Mouse (Mus musculus) adrenal gland (tissue): ENCODE data around the gene Lmf1.

Source experiments
- intact Hi-C: fragments of 180-260 bp; cut with DNase I; formaldehyde crosslinking; loops from one replicate; pipeline ENCODE4 v1.15.1; 2025

Gene Lmf1

DNA sequence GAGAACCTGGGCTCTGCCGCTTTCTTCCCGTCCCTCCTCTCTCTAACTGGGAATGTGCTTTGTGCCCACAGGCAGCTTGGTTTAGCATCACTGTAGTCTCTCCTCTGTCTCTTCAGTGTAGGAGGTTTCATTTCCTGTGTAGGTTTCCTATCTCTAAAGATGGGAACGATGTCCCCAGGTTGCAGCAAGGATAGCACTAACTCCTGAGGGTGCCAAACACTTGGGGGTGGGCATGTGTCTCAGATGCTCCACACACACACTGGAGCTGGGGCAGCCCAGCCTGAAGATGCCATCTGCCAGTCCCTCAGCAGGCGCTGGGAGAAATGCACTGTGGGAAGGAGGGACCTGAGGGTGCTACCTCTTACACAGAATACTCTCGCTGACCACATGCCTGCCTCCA, 56.9 kb downstream of the Lmf1 start:
- intact Hi-C loops = no loop called here

GRCm38 (mm10) chr17:25637986-25638385, 59.1 kb downstream of the Lmf1 start:
- intact Hi-C loops = no loop called here

DNA sequence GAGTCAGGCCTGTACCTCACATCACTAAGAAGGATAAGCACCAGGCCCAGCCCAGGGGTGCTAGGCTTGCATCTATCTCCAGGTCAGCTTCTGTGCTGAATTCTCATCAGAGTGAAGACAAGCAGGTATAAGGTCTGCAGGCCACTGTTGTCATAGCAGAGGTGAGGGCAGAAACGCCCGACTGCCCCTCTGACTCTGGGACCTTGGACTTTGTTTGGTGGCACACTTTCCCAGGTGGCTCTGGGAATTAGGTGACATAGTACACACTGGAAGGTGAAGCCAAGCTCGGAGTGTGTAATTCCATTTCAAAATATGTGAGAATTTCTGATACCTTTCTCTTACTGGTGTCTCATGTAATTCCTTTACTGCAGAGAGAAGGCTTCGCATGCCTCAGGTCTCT, 59.6 kb downstream of the Lmf1 start:
- intact Hi-C loops = no loop called here

DNA sequence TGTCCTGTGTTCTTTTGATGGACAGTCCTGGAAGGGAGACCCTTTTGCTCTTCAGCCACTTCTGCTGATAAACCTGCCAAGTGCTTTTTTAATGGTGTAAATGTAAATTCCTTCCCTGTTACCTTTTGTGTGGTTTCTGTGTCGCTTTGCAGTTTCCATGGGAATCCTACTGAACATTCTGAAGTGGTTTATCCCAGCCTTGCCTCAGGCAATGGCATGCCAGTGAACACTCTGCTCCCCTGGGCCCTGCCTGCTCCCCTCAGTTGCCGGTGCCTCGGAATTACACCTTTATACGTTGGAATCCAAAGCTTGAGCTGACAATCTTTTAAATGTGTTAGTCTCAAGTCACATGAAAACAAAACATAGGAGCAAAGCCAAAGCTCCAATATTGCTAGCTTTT, 62.1 kb downstream of the Lmf1 start:
- intact Hi-C loops = no loop called here

- intact Hi-C loops = no loop called here
These were observed 63.1 kb downstream of the Lmf1 start for GRCm38 (mm10) chr17:25642032-25642431.

- intact Hi-C loops = no loop called here
These were observed 64.8 kb downstream of the Lmf1 start for GRCm38 (mm10) chr17:25643517-25644294.

DNA sequence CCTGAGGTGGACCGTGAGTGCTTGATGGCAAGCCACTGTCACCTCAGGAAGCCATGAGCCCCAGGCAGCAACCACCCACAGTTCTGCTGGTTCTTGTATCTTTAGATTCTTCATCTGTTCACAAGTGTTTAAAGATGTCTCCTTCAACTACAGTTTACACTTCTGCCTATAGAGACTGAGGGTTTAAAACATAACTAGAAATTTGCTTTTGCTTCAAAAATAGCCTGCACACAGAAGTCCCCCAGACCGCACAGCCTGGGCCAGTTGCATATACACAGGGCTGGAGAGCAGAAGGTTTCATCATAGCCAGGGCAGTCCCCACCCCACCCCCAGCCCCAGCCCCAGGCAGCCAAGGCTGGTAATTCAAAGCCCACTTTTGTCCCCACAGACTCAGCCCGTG, 65.9 kb downstream of the Lmf1 start:
- intact Hi-C loops = no loop called here

GRCm38 (mm10) chr17:25645661-25646060, 66.8 kb downstream of the Lmf1 start:
- intact Hi-C loops = no loop called here

DNA sequence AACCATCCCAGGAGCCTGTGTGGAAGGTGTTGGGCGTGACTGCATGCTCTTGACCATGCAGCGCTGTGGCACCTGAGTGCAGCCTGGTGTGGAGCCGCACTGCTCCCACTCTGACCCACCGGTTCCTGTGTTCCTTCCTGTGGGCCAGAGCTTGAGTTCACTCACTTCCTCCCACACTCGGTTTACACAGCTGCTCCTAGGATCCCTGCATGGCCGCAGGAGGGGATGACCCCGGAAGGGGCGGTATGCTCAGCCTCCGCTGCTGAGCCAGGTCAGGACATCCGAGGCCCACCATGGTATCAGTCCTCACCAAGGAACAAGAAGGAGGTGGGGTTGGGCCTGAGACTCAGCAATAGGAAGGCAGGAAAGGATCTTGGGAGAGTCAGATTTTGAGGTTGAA, 69.0 kb downstream of the Lmf1 start:
- intact Hi-C loops = no loop called here

DNA sequence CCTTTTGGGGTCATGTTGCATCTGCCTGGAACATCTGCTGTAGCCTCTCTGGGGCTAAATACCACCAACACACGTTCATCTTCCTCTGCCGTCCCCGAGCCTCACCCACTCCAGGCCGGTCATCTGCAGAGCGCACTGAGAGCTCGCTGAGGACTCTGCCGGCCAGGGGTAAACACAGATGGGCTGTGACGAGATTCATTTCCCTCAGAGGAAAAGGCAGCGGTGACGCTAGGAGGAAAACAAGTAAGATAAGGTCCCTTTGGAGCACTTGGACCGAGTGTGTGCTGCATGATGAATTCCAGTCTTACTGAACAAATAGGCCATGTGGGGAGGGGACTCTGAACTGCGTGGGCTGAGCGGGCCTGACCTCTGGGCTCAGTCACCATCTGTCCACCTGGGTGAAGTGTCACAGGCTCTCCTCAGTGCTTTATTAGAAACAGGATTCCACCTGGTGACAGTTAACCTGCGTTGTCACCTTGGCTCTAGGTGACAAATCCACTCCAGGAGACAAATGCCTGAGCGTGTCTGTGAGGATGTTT, 69.9 kb downstream of the Lmf1 start:
- intact Hi-C loops = no loop called here

- intact Hi-C loops = no loop called here
These were observed 71.8 kb downstream of the Lmf1 start for GRCm38 (mm10) chr17:25650726-25651125.

DNA sequence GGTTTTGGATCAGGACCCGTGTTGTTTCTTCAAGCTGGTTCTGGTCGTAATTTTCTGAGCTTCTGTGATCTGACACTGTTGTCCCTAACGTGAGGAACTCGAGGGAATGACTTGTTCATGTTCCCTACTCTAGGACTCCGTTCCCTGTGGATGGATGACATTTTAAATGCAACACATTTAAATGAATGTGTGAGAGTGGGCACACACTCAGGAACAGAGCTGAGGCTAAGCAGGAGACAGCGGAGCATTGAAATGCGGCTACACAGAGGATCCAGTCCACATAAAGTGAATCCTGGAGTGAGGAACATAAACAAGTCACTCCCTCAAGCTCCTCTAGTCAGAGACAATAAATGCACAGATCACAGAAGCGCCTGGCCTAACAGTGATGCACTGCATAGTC, 73.4 kb downstream of the Lmf1 start:
- intact Hi-C loops = no loop called here

DNA sequence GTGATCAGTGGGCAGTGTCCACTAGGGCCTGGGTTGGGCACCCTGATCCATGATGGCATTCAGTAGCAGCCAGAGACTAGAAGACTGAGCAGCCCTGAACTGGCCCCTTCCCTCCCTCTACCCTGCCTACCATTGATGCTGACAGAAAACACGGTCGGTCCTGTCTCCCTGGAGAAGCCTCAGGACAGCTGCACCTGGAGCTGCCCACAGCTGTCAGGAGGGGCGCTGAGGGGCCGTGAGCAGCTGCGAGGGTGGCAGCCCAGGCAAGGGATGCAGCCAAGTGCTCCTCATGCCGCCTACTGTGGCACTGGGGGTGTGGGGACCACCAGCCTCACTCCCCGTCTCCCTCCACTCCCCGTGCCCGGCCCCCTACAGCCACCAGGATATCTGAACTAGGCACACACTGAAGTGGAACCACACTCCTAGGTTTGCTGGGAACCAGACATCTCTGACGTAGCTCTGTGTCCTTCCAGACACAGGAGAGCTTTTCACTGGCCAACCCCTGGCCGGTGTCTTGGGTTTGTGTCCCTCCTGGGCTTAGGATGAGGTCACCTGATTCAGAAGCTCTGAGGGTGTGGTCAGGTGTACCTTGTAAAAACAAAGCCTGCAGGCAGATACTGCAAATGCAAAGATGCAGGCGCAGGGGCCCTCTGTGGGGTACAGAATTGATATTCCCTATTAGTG, 77.4 kb downstream of the Lmf1 start:
- intact Hi-C loops = no loop called here

GRCm38 (mm10) chr17:25656826-25657189, 77.9 kb downstream of the Lmf1 start:
- intact Hi-C loops = no loop called here

DNA sequence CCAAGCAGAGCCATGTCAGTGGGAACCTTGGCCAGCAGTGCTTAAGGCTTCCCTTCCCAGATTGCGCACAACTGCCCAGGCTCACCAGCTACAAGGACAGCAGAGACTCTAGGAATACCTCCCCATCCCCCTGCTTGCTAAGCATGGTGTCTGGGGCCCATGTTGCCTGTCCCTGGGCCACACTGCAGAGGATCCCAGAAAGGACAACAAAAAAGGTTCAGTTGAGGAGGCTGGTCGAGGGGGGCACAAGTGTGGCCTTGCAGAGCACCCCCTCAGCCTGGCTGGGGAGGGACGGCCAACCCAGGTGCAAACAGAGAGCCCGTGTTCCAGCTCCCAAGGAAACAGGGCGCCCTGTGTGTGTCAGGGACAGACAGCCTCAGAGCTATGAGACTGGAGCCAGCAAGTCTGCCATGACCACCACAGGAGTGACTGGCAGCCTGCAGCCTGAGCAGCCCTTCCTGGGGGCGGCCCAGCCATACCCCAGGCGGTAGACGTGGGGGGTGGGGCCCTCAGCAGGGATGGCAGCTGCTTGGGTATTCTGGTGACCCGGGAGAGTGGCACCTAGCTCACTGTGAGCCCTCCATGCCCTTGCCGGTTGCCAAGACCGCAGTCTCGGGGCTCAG, 84.4 kb downstream of the Lmf1 start:
- intact Hi-C loops = no loop called here

GRCm38 (mm10) chr17:25665485-25665884, 86.6 kb downstream of the Lmf1 start:
- intact Hi-C loops = no loop called here

DNA sequence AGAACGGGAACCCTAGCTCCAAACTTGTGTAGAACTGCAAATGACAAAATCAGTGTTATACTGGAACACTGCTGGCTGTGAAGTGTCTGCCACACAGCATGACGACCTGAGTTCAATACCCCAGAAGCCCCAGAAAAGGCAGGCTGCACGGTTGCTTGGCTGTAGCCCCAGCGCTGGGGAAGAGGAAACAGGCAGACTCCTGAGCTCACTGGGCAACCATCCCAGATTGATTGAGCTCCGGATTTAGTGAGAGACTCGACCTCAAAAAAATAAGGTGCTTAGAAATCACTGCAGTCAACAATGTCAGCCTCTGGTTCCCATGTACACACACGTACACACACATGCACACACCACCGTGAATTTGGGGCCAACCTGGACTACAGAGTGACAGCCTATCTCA, 87.0 kb downstream of the Lmf1 start:
- intact Hi-C loops = no loop called here

DNA sequence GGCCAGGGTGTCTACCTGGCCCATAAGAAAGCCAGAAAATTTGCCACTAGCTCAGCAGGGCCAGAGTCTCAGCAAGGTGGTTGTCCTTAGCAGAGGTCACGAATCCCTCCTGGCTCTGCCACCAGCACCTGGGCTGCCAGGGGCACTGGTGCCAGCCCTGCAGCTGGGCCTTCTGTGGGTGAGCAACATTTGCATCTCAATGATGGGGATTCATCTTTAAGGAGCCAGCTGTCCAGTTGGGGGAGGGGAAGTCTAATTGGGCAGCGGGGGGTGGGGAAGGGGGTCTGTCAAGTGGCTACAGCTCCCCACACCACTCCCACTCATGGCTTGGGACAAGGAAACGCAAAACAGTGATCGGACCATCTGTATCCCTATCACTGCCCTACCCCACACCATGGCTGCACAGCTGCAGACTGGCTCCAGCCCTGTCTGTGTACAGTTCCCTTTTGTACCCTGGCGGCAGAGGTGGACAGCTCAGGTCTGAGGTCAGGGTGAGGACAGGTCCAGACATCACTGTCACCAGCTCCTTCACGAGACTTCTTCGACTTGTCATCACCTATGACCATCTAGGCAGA, 89.7 kb downstream of the Lmf1 start:
- intact Hi-C loops = no loop called here

DNA sequence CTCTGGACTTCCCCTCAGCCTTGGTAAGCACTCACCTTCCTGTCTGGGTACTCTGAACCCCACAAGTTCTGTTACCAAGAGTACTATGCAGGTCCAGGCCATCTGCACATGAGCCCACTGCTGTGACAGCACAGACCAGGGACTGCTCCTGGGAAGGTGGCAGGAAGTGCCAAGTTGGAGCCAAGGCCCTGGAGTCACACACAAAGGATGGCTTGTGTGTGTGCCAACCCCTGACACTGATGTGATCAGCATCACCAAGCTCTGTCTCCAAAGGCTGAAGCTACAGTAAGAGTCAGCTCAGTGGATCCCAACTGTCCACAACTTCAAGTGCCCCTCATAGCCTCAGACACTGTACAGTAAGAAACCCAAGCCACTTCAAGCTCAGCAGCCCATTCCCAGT, 94.1 kb downstream of the Lmf1 start:
- intact Hi-C loops = no loop called here

DNA sequence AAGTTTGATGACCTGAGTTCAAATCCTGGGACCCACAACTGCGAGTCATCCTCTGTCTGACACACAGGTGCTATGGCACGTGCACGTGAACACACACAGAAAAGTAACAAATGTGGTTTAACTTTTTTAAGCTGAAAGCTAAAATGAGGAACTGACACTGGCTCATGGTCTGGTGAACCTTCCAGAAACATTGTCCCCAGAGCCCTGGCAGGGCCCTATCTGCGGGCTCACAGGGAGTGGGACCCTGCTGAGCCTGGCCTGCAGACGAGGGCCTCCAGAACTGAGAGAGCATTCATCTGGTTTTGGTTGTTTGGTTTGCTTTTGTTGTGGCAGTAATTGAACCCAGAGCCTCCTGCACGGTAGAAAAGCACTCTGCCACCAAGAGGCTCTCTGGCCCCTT, 99.1 kb downstream of the Lmf1 start:
- intact Hi-C loops = loop anchor here (5.0 kb wide), 1 partner anchor 46 kb away; no protein-coding TSS in a partner anchor

DNA sequence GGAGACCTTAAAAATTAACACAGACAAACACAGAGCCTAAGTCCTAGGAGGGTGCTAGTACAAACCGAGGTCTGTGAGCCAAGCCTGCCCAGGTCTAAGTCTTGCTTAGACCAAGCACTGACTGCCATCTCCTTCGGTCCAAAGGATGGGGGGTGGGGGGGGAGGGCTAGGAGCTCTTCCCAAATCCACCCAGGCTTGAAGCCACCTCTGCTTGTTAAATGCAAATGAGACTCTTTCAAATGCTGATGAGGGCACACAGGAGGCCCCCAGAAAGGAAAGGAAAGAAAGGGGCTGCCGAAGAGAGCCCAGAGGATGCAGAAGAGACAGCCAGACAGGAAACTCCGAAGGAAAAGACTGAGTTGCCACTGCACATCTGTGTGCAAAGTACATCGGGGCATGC, 100.9 kb downstream of the Lmf1 start:
- intact Hi-C loops = loop anchor here (5.0 kb wide), 1 partner anchor 48 kb away; no protein-coding TSS in a partner anchor

- intact Hi-C loops = no loop called here
These were observed 102.8 kb downstream of the Lmf1 start for GRCm38 (mm10) chr17:25681636-25682035.
